Mouse (Mus musculus) lung, adult 2 months (tissue): ENCODE measurements around the gene Dennd4c.

Source experiments
- CTCF ChIP-seq: fragments of 200-500 bp; IDR thresholded peaks from 2 replicates; pipeline ENCODE4 v1.5.1; 2011; ENCODE audit warnings: mild to moderate bottlenecking, low read length, control low read depth; ENCODE audit not compliant: insufficient read depth
- POLR2A ChIP-seq: fragments of 200-500 bp; IDR thresholded peaks from 2 replicates; pipeline ENCODE4 v1.6.1; 2011; ENCODE audit warnings: low read depth, mild to moderate bottlenecking, control low read depth, low read length, borderline replicate concordance; ENCODE audit errors: extremely low read depth

DNA sequence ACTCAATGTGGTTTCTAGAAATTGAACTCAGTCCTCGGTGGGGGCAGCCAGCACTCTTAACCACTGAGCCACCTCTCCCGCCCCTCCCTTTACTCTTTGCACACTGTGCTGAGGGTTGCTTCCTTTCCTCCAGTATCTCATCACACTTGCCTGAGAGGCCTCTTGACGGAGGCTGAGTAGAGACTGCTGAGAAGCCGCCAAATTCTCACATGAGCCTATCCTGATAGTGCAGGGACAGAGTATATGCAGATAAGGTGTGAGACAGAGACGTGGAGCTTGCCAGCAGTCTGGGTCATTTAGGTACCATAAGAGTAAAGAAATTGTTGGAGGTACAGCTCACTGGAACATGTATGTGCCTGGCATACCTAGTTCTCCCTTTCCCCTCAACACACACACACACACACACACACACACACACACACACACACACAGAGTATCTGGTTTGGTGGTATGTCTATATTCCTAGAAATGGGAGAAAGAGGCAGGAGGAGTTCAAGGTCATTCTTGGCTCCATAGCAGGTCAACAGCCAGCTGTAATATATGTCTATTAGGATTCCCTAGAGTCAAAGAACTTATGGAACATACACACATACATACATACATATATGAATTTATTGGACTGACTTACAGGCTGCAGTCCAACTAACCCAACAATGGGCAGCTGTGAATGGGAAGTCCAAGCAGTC is 8.9 kb upstream of the Dennd4c start:
- TF ChIP-seq POLR2A (no peak), CTCF (no peak)
